Mouse (Mus musculus): Measurements from ENCODE around the gene Sae1.

DNA sequence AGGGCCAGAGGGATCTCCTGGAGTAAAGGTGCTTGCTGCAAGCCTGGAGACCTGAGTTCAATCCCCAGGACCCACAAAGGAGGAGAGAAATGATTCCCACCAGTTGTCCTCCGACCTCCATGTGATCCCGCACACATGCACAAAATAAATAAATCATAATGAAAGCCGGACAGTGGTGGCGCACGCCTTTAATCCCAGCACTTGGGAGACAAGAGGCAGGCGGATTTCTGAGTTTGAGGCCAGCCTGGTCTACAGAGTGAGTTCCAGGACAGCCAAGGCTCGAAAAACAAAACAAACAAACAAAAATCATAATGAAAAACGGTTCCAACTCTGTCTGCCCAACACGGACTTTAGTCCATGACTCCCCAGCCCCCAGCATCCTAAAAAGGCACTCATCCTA, 102.7 kb downstream of the Sae1 start:
- TF ChIP-seq CTCF (IDR thresholded peaks at IDR 0.05; ENCODE audit: low read depth): no peak
- no peak for TF ChIP-seq EP300 (IDR thresholded peaks at IDR 0.05; ENCODE audit: low read depth)
